Mouse (Mus musculus) embryonic fibroblast, embryonic 13.5 days (primary cell): ENCODE data around the gene Impg1.

ENCODE experiments used
- CTCF ChIP-seq: IDR thresholded peaks from 2 replicates; pipeline ENCODE4 v1.5.1; 2011; ENCODE audit warnings: mild to moderate bottlenecking, control low read depth, low read length, moderate library complexity, borderline replicate concordance; ENCODE audit not compliant: insufficient read depth
- POLR2A ChIP-seq: IDR thresholded peaks from 2 replicates; pipeline ENCODE4 v1.6.1; 2011; ENCODE audit warnings: low read depth, mild to moderate bottlenecking, control low read depth, low read length, moderate library complexity

DNA sequence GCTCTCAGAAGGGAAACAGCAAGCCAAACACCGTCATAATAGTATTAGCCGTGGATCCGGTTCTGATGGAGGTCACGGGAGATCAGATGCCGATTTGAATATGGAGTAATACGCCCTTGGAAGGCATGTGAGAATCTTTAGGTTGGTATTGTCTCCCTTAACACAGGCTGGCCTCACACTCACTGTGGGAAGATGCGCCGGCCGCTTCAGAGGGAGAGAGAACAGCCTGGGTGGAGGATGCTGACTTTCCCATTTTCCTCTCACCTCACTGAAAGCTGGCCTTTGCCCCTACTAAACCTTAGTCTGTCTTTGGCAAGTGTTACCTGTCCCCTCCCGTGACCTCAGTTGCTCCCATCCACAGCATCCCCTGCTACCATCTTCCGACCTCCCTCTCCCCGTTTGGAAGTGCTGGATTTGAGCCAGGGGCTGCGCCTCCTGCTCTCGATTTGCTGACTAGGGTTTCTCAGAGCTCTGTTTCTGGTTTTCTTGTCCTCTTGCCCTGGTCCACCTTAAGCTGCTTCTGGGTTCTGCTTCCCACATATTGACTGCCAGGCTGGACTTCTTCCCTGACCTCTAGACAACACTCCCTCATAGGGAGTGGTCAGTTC lies 131.2 kb downstream of the Impg1 start:
- TF ChIP-seq POLR2A (no peak), CTCF (no peak)
